Mouse (Mus musculus): Measurements from ENCODE around the gene Endog. TPM values are rescaled to one million over a fixed set of nuclear protein-coding genes. Genes with fewer than 3 reads are reported as not detected.

Gene Endog
- polyA plus RNA-seq, 1 experiment from 2014 or later, result 21.9 TPM

- 82% methylated on average over 3 of the region's 3 CpGs for WGBS
- Histone ChIP-seq H3K27me3 (replicated peaks; ENCODE audit: control insufficient read depth, insufficient read depth, low read length) (no peaks in the 10 kb centered on the region), H3K4me1 (ENCODE audit: control insufficient read depth, insufficient read depth, low read length) (no peaks in the 10 kb centered on the region), H3K4me3 (ENCODE audit: low read depth, low read length) (no peak overlapping the region), H3K9ac (ENCODE audit: low read depth, low read length) (no peak overlapping the region), H3K36me3 (ENCODE audit: control insufficient read depth, insufficient read depth, low read length) (no peaks in the 10 kb centered on the region), H3K27ac (replicated peaks; ENCODE audit: low read depth, low read length) (no peak overlapping the region), H3K9me3 (ENCODE audit: control insufficient read depth, low read length) (no peaks in the 10 kb centered on the region), H3K4me2 (ENCODE audit: low read depth, low read length) (no peak overlapping the region)
- ATAC-seq (ENCODE audit: low read depth) (no peak), DNase-seq (ENCODE audit: low spot score) (no peak)
Observed at GRCm38 (mm10) chr2:30194656-30195055, 23.4 kb downstream of the Endog start.

- ATAC-seq (ENCODE audit: low read depth) (no peak), DNase-seq (ENCODE audit: low spot score) (no peak)
Observed at GRCm38 (mm10) chr2:30198021-30198420, 26.7 kb downstream of the Endog start.

DNA sequence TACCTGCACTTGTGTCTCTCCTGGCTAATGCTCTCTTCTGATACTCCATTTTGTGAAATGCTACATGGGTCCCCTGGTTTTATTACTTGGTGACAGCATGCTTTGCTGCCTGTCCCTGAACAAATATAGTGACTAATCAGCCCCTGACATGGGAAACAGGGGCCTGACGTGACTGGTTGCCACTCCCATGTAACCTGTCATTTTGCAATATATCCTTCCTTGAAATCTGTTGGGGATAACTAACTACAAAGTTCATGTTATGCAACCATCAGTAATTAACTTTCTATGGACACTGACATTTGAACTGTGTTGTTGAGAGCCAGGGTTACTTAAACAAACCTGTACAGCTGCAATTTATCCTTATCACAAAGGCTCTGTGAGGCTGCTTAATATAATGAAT, 28.7 kb downstream of the Endog start:
- WGBS, result 67% methylated on average over 1 of the region's 1 CpGs
- H3K36me3 ChIP-seq (ENCODE audit: control insufficient read depth, insufficient read depth, low read length), result no peaks in the 10 kb centered on the region
- no peaks in the 10 kb centered on the region for H3K9me3 ChIP-seq (ENCODE audit: control insufficient read depth, low read length)
- H3K9ac ChIP-seq (ENCODE audit: low read depth, low read length), result no peak overlapping the region
- DNase-seq (ENCODE audit: low spot score) (no peak), ATAC-seq (ENCODE audit: low read depth) (no peak)
- no peaks in the 10 kb centered on the region for H3K27me3 ChIP-seq (replicated peaks; ENCODE audit: control insufficient read depth, insufficient read depth, low read length)
- H3K4me1 ChIP-seq (ENCODE audit: control insufficient read depth, insufficient read depth, low read length), result peaks cover 6% of the 10 kb centered on the region
- no peak overlapping the region for H3K4me2 ChIP-seq (ENCODE audit: low read depth, low read length)
- no peak overlapping the region for H3K4me3 ChIP-seq (ENCODE audit: low read depth, low read length)
- H3K27ac ChIP-seq (replicated peaks; ENCODE audit: low read depth, low read length), result no peak overlapping the region

More at GRCm38 (mm10) chr2:30198021-30198420, 26.7 kb downstream of the Endog start:
- H3K36me3 ChIP-seq (ENCODE audit: control insufficient read depth, insufficient read depth, low read length), result no peaks in the 10 kb centered on the region
- WGBS, result 68% methylated on average over 3 of the region's 4 CpGs
- H3K4me2 ChIP-seq (ENCODE audit: low read depth, low read length), result no peak overlapping the region
- no peaks in the 10 kb centered on the region for H3K4me1 ChIP-seq (ENCODE audit: control insufficient read depth, insufficient read depth, low read length)
- H3K27ac ChIP-seq (replicated peaks; ENCODE audit: low read depth, low read length), result no peak overlapping the region
- no peaks in the 10 kb centered on the region for H3K27me3 ChIP-seq (replicated peaks; ENCODE audit: control insufficient read depth, insufficient read depth, low read length)
- no peaks in the 10 kb centered on the region for H3K9me3 ChIP-seq (ENCODE audit: control insufficient read depth, low read length)
- no peak overlapping the region for H3K4me3 ChIP-seq (ENCODE audit: low read depth, low read length)
- H3K9ac ChIP-seq (ENCODE audit: low read depth, low read length), result no peak overlapping the region

DNA sequence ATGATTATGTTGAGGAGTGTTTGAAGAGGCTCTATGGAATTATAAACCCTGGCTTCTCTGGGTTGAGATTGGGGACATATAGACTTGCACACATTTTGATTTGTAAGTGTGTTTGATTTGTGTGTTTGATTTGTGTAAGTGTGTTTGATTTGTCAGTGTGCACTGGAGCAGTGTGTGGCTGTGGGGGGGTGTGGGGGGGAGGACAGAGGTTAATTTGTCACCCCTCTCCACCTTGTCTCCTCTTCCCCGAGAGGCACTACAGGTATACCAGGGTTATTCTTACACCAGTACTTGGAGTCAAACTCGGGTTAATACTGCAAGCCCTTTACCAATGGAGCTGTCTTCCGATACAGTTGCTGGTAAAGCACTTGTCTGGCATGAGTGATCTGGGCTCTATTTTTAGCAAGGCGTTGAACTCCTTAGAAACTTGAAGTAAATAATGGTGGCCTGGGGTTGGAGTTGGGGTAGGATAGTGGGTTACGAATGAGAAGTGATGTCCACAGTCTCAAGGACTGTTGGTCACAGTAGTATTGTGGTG, 29.2 kb downstream of the Endog start:
- no peak for ATAC-seq (ENCODE audit: low read depth)
- Histone ChIP-seq H3K27me3 (replicated peaks; ENCODE audit: control insufficient read depth, insufficient read depth, low read length) (no peaks in the 10 kb centered on the region), H3K27ac (replicated peaks; ENCODE audit: low read depth, low read length) (no peak overlapping the region), H3K9ac (ENCODE audit: low read depth, low read length) (no peak overlapping the region), H3K4me1 (ENCODE audit: control insufficient read depth, insufficient read depth, low read length) (peaks cover 6% of the 10 kb centered on the region), H3K4me2 (ENCODE audit: low read depth, low read length) (no peak overlapping the region), H3K4me3 (ENCODE audit: low read depth, low read length) (no peak overlapping the region), H3K36me3 (ENCODE audit: control insufficient read depth, insufficient read depth, low read length) (no peaks in the 10 kb centered on the region), H3K9me3 (ENCODE audit: control insufficient read depth, low read length) (no peaks in the 10 kb centered on the region)
- WGBS, result 80% methylated on average over 5 of the region's 5 CpGs
- DNase-seq (ENCODE audit: low spot score), result no peak

- Histone ChIP-seq H3K27ac (replicated peaks; ENCODE audit: low read depth, low read length) (no peak overlapping the region), H3K4me3 (ENCODE audit: low read depth, low read length) (no peak overlapping the region), H3K27me3 (replicated peaks; ENCODE audit: control insufficient read depth, insufficient read depth, low read length) (no peaks in the 10 kb centered on the region), H3K4me1 (ENCODE audit: control insufficient read depth, insufficient read depth, low read length) (peaks cover 6% of the 10 kb centered on the region), H3K36me3 (ENCODE audit: control insufficient read depth, insufficient read depth, low read length) (no peaks in the 10 kb centered on the region), H3K9ac (ENCODE audit: low read depth, low read length) (no peak overlapping the region), H3K4me2 (ENCODE audit: low read depth, low read length) (no peak overlapping the region), H3K9me3 (ENCODE audit: control insufficient read depth, low read length) (no peaks in the 10 kb centered on the region)
- no peak for ATAC-seq (ENCODE audit: low read depth)
- 77% methylated on average over 7 of the region's 7 CpGs for WGBS
- DNase-seq (ENCODE audit: low spot score), result no peak
Observed at GRCm38 (mm10) chr2:30203439-30203838, 32.1 kb downstream of the Endog start.

DNA sequence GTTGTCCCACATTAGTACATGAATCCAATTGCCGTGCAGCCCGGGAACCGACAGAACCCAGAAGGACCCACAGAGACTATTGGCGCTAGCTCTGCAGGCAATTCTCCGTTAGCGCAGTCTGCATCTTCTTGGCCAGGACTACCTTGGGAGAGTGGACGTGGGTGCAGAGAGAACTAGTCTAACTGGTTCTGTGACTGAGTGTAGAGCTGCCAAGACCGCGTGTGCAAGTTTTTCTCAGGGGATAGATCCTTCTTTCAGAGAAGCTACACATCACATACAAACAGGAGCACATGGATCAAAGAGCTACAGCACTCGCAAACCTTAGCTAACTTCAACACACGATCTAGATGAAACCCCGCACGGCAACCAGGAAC, 33.9 kb downstream of the Endog start:
- H3K36me3 ChIP-seq (ENCODE audit: control insufficient read depth, insufficient read depth, low read length), result no peaks in the 10 kb centered on the region
- H3K9me3 ChIP-seq (ENCODE audit: control insufficient read depth, low read length), result no peaks in the 10 kb centered on the region
- 2% methylated on average over 13 of the region's 13 CpGs for WGBS
- peak overlapping the region; percentile 79 for H3K4me2 ChIP-seq (ENCODE audit: low read depth, low read length)
- peaks cover 6% of the 10 kb centered on the region for H3K4me1 ChIP-seq (ENCODE audit: control insufficient read depth, insufficient read depth, low read length)
- ATAC-seq (ENCODE audit: low read depth) (peak; percentile 81), DNase-seq (ENCODE audit: low spot score) (peak; percentile 73)
- H3K4me3 ChIP-seq (ENCODE audit: low read depth, low read length), result peak overlapping the region; percentile 60
- peak overlapping the region; percentile 69 for H3K9ac ChIP-seq (ENCODE audit: low read depth, low read length)
- peak overlapping the region; percentile 63 for H3K27ac ChIP-seq (replicated peaks; ENCODE audit: low read depth, low read length)
- no peaks in the 10 kb centered on the region for H3K27me3 ChIP-seq (replicated peaks; ENCODE audit: control insufficient read depth, insufficient read depth, low read length)

DNA sequence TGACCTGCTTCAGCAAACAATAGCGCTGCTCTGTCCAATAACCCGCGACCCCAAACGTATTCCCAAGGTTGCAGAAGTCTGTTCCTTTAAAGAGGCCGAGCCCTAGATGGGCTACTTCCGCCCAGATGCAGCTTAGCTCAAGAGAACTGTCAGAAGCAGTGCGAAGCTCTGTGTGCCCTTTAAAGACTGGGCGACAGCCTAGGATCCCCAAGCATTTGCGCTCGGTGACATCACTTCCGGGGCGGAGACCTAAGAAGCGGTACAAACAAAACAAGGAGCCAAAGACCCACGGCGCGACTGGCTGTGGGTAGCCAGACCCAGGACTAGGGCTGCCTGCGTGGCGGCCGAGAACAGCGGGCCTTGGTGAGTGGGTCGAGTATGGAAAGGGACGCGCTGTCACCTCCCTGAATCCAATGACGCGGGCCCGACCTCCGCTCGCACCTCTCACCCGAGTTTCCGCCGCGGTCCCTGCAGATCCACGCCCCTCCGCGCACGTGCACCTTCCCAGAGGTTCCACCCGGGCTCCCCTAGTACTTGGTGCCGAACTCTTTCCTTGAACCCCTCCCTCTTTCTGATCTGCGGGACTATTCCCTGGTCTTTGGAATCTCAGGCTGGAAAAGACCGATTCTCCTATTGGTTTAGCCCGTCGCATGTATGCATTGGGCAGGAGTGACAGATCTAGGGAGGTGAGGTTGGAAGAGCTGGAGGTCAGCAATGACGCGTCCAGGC, 34.5 kb downstream of the Endog start, which contains the start of gene Kyat1:
Gene Kyat1, minus strand, starts transcription at position 219 of the 729 bp plus-strand sequence.
- under 1% methylated on average over 41 of the region's 44 CpGs for WGBS
- H3K4me3 ChIP-seq (ENCODE audit: low read depth, low read length), result peak within 1 kb of the TSS; percentile 60
- H3K27me3 ChIP-seq (replicated peaks; ENCODE audit: control insufficient read depth, insufficient read depth, low read length), result no peaks in the 10 kb centered on the region
- no peaks in the 10 kb centered on the region for H3K9me3 ChIP-seq (ENCODE audit: control insufficient read depth, low read length)
- peaks cover 6% of the 10 kb centered on the region for H3K4me1 ChIP-seq (ENCODE audit: control insufficient read depth, insufficient read depth, low read length)
- peak within 1 kb of the TSS; percentile 63 for H3K27ac ChIP-seq (replicated peaks; ENCODE audit: low read depth, low read length)
- H3K4me2 ChIP-seq (ENCODE audit: low read depth, low read length), result peak within 1 kb of the TSS; percentile 79
- H3K36me3 ChIP-seq (ENCODE audit: control insufficient read depth, insufficient read depth, low read length), result no peaks in the 10 kb centered on the region
- ATAC-seq (ENCODE audit: low read depth) (peak; percentile 98), DNase-seq (ENCODE audit: low spot score) (peak; percentile 98)
- peak within 1 kb of the TSS; percentile 69 for H3K9ac ChIP-seq (ENCODE audit: low read depth, low read length)

DNA sequence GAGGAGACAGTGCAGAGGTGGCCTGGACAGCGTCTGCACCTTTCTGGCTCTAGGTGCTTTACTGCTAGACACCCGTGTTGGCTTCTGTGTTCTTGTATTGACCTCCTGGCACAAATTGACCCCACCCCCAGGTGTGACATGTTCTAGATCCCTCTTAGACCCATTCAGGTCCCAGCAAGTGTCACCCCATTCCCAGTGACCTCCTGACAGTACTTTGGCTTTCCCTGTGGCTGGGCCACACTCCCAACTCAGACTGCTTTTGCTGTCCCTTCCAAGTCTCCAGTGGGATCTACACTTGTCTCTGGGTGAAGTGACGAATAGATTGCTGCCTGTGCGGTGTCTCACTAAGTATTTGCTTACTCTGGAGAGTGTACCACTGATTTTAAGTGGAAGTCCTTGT, 36.1 kb downstream of the Endog start:
- Histone ChIP-seq H3K4me1 (ENCODE audit: control insufficient read depth, insufficient read depth, low read length) (peaks cover 6% of the 10 kb centered on the region), H3K9ac (ENCODE audit: low read depth, low read length) (no peak overlapping the region), H3K4me2 (ENCODE audit: low read depth, low read length) (no peak overlapping the region), H3K9me3 (ENCODE audit: control insufficient read depth, low read length) (no peaks in the 10 kb centered on the region), H3K27ac (replicated peaks; ENCODE audit: low read depth, low read length) (no peak overlapping the region), H3K27me3 (replicated peaks; ENCODE audit: control insufficient read depth, insufficient read depth, low read length) (no peaks in the 10 kb centered on the region), H3K36me3 (ENCODE audit: control insufficient read depth, insufficient read depth, low read length) (no peaks in the 10 kb centered on the region), H3K4me3 (ENCODE audit: low read depth, low read length) (no peak overlapping the region)
- DNase-seq (ENCODE audit: low spot score) (no peak), ATAC-seq (ENCODE audit: low read depth) (no peak)
- WGBS, result 71% methylated on average over 4 of the region's 4 CpGs

DNA sequence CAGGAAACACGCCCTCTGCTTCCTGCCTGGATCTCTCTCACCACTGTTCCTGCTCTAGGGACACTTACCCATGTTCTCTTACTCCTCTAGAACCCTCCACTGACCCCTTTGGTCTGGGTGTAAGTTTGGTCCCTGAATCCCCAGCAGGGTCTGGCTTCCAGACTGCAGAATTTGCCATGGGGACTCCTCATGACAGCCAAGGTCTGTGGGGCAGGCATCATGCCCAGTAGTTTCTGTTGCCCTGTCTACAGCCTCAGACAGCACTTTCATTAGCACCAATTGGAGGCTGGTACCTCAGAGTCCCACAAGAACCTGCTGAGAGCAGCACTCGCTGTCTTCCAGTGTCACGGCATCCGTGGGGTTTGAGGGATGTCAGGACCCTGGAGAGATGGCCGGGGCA, 36.6 kb downstream of the Endog start:
- DNase-seq (ENCODE audit: low spot score) (no peak), ATAC-seq (ENCODE audit: low read depth) (no peak)
- Histone ChIP-seq H3K4me1 (ENCODE audit: control insufficient read depth, insufficient read depth, low read length) (peaks cover 6% of the 10 kb centered on the region), H3K27ac (replicated peaks; ENCODE audit: low read depth, low read length) (no peak overlapping the region), H3K27me3 (replicated peaks; ENCODE audit: control insufficient read depth, insufficient read depth, low read length) (no peaks in the 10 kb centered on the region), H3K4me2 (ENCODE audit: low read depth, low read length) (no peak overlapping the region), H3K9ac (ENCODE audit: low read depth, low read length) (no peak overlapping the region), H3K36me3 (ENCODE audit: control insufficient read depth, insufficient read depth, low read length) (no peaks in the 10 kb centered on the region), H3K4me3 (ENCODE audit: low read depth, low read length) (no peak overlapping the region), H3K9me3 (ENCODE audit: control insufficient read depth, low read length) (no peaks in the 10 kb centered on the region)
- 74% methylated on average over 5 of the region's 5 CpGs for WGBS

Data from embryonic facial prominence, embryonic 14.5 days (tissue).